ENCODE assay signal across 16 mouse cellular contexts in the genomic region with DNA sequence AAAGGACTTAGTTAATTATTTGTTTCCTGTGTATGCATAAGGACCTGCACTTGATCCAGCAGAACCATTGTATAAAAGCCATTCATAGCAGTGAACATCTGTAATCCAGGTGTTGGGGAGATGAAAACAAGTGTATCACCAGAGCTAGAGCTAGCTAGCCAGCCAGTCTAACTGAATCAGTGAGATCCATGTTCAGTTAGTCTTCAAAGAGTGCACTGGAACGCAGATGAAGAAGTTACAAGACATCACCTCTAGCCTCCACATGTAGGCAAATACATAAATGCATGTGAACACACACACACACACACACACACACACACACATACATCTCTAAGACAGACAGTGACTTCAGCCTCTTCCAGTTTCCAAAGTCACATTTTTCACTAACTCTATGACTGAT.
"Had no signal": no experiment of that assay in that cellular context is flagged by ENCODE, and none has a peak within 500 bp of the region (broad histone marks: within the 10 kb centered on the region; RNA-seq: fewer than 3 reads in every experiment).

No protein-coding gene starts in this region.

- H3K9ac ChIP-seq: neural tube, embryonic 13.5 days; neural tube, embryonic 15.5 days; stomach, embryonic 15.5 days had no signal

- H3K4me2 ChIP-seq: neural tube, embryonic 13.5 days; neural tube, embryonic 15.5 days; stomach, embryonic 15.5 days had no signal

- H3K4me3 ChIP-seq: neural tube, embryonic 13.5 days; neural tube, embryonic 15.5 days; stomach, embryonic 15.5 days had no signal

- H3K9me3 ChIP-seq: neural tube, embryonic 13.5 days; neural tube, embryonic 15.5 days; stomach, embryonic 15.5 days had no signal

- H3K4me1 ChIP-seq: neural tube, embryonic 13.5 days; neural tube, embryonic 15.5 days; stomach, embryonic 15.5 days had no signal

- DNase-seq: retina, postnatal 1 day; right cerebral cortex, adult 18-20 months; right cerebral cortex, postnatal 14 days; right cerebral cortex, postnatal 25 days; right cerebral cortex, postnatal 4 days; spleen, adult 18-20 months; thymus, adult 18-20 months; thymus, adult 2 months; thymus, postnatal 14 days; thymus, postnatal 25 days; thymus, postnatal 36 days; thymus, postnatal 4 days had no signal

- H3K27me3 ChIP-seq: neural tube, embryonic 13.5 days; neural tube, embryonic 15.5 days; stomach, embryonic 15.5 days had no signal

- H3K27ac ChIP-seq: neural tube, embryonic 13.5 days; neural tube, embryonic 15.5 days; stomach, embryonic 15.5 days; stomach, postnatal 0 days had no signal

- H3K36me3 ChIP-seq: neural tube, embryonic 13.5 days; neural tube, embryonic 15.5 days; stomach, embryonic 15.5 days had no signal
